Mouse (Mus musculus) small intestine, adult 2 months (tissue): ENCODE results near the gene Tmem132d.

Experiments
- CTCF ChIP-seq: fragments of 200-500 bp; IDR thresholded peaks from 2 replicates; pipeline ENCODE4 v1.5.1; 2012; ENCODE audit warnings: low read depth, mild to moderate bottlenecking, control low read depth, inconsistent platforms, low read length, moderate library complexity, mixed read lengths; ENCODE audit not compliant: insufficient replicate concordance, insufficient read length; ENCODE audit errors: extremely low read depth
- POLR2A ChIP-seq: fragments of 200-500 bp; IDR thresholded peaks from 2 replicates; pipeline ENCODE4 v1.6.1; 2012; ENCODE audit warnings: low read depth, mild to moderate bottlenecking, control low read depth, inconsistent platforms, low read length, moderate library complexity

GRCm38 (mm10) chr5:127914157-127914556, 518.7 kb downstream of the Tmem132d start:
- TF ChIP-seq CTCF (no peak), POLR2A (no peak)
